Mouse (Mus musculus) midbrain, embryonic 11.5 days (tissue): Measurements from ENCODE around the gene Ikzf4. TPM values are rescaled to one million over a fixed set of nuclear protein-coding genes. Genes with fewer than 3 reads are reported as not detected.
A peak's percentile ranks its signal among the peaks of the same experiment; 100 is the strongest.
"Not testable (repeated sequence)": the region's sequence is repeated elsewhere in the genome, so short reads cannot be mapped to it uniquely, and the experiment has no call there.

Experiments used
- ATAC-seq: fragments of 200-750 bp; cut with Nextera tagmentation; 2 replicates; pipeline ENCODE4 v1.8.0; 2017; ENCODE audit warnings: moderate TSS enrichment, moderate library complexity; ENCODE audit not compliant: low FRiP score
- DNase-seq: peaks from one replicate; pipeline ENCODE4 v3.0.0; 2015; ENCODE audit warnings: low spot score; ENCODE audit errors: missing footprints
- H3K27ac ChIP-seq: fragments of 300-500 bp; sonication (generic); 2 replicates; pipeline ENCODE4 v1.5.1; 2014; ENCODE audit warnings: low read depth, low read length
- H3K27me3 ChIP-seq: fragments of 300-500 bp; sonication (generic); 2 replicates; pipeline ENCODE4 v1.6.1; 2014; ENCODE audit warnings: mild to moderate bottlenecking, low read length, moderate library complexity, mixed read lengths; ENCODE audit not compliant: control insufficient read depth, insufficient read depth
- H3K36me3 ChIP-seq: fragments of 300-500 bp; sonication (generic); 2 replicates; pipeline ENCODE4 v1.6.1; 2014; ENCODE audit warnings: mild to moderate bottlenecking, low read length, moderate library complexity, mixed read lengths; ENCODE audit not compliant: control insufficient read depth, insufficient read depth
- H3K4me1 ChIP-seq: fragments of 300-500 bp; sonication (generic); 2 replicates; pipeline ENCODE4 v1.6.1; 2014; ENCODE audit warnings: low read length; ENCODE audit not compliant: control insufficient read depth, insufficient read depth
- H3K4me2 ChIP-seq: fragments of 300-500 bp; sonication (generic); 2 replicates; pipeline ENCODE4 v1.6.1; 2014; ENCODE audit warnings: mild to moderate bottlenecking, moderate library complexity
- H3K4me3 ChIP-seq: fragments of 300-500 bp; sonication (generic); 2 replicates; pipeline ENCODE4 v1.5.1; 2014; ENCODE audit warnings: low read depth, low read length
- H3K9ac ChIP-seq: fragments of 300-500 bp; sonication (generic); 2 replicates; pipeline ENCODE4 v1.6.1; 2014; ENCODE audit warnings: low read length
- H3K9me3 ChIP-seq: fragments of 300-500 bp; sonication (generic); 2 replicates; pipeline ENCODE4 v1.6.1; 2016; ENCODE audit warnings: low read length; ENCODE audit not compliant: control insufficient read depth
- WGBS: fragments of 180-500 bp; shearing (Covaris S2); extraction: QIAGEN DNeasy Blood & Tissue Kit; methylation state at CpG from one replicate; pipeline ENCODE4 v1.1.7; 2014; 5-methylcytosine and 5-hydroxymethylcytosine counted together
- polyA plus RNA-seq: library from polyadenylated mRNA; unstranded; fragments of >200 nt; fragmentation: Nextera tagmentation; extraction: Ambion mirVana; gene quantifications from 2 replicates; pipeline ENCODE4 v1.2.1, GENCODE M21; 2014

Gene Ikzf4
- polyA plus RNA-seq, 1 experiment from 2014 or later, result 4.2 TPM

GRCm38 (mm10) chr10:128642749-128643148 is 3.0 kb downstream of the Ikzf4 start:
- WGBS, result 82% methylated on average over 6 of the region's 6 CpGs
- H3K9ac ChIP-seq, result no peak overlapping the region

DNA sequence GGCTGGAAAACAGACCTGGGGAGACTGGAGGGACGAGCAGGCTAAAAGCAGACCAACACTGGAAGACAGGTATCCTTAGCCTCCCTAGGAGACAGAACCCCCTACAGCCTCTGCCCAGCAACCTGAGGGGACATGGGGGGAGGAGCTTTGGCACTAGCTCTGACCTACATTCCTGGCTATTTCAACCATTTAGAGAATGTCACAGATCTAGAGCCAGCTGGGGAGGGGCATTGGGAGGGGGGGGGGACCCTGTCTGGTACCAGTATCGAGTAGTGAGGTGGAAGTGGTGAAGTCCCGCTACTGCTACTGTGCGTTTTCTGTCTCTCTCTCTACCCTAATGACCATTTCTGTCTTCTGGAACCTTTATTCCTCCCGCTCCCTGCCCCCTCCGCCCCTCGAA is 3.9 kb downstream of the Ikzf4 start:
- no peak overlapping the region for H3K4me3 ChIP-seq
- H3K9me3 ChIP-seq, result no peaks in the 10 kb centered on the region
- peaks cover 19% of the 10 kb centered on the region for H3K4me1 ChIP-seq
- H3K27me3 ChIP-seq, result no peaks in the 10 kb centered on the region
- H3K36me3 ChIP-seq, result peaks cover 3% of the 10 kb centered on the region
- H3K4me2 ChIP-seq, result no peak overlapping the region
- no peak overlapping the region for H3K27ac ChIP-seq
- DNase-seq (peak; percentile 65), ATAC-seq (no peak)
- no peak overlapping the region for H3K9ac ChIP-seq
- WGBS, result 81% methylated on average over 7 of the region's 7 CpGs

More at GRCm38 (mm10) chr10:128642749-128643148, 3.0 kb downstream of the Ikzf4 start:
- no peak overlapping the region for H3K4me3 ChIP-seq
- peaks cover 3% of the 10 kb centered on the region for H3K36me3 ChIP-seq
- H3K9me3 ChIP-seq, result no peaks in the 10 kb centered on the region
- no peak overlapping the region for H3K27ac ChIP-seq
- no peak overlapping the region for H3K4me2 ChIP-seq
- H3K4me1 ChIP-seq, result peaks cover 14% of the 10 kb centered on the region
- ATAC-seq (no peak), DNase-seq (peak; percentile 4)
- H3K27me3 ChIP-seq, result no peaks in the 10 kb centered on the region

- peaks cover 3% of the 10 kb centered on the region for H3K36me3 ChIP-seq
- 94% methylated on average over 15 of the region's 15 CpGs for WGBS
- no peak for ATAC-seq
- H3K9ac ChIP-seq, result no peak overlapping the region
- H3K9me3 ChIP-seq, result no peaks in the 10 kb centered on the region
- H3K27ac ChIP-seq, result no peak overlapping the region
- H3K27me3 ChIP-seq, result no peaks in the 10 kb centered on the region
- no peak overlapping the region for H3K4me3 ChIP-seq
- DNase-seq, result no peak
- peaks cover 14% of the 10 kb centered on the region for H3K4me1 ChIP-seq
- no peak overlapping the region for H3K4me2 ChIP-seq
Measured at GRCm38 (mm10) chr10:128640891-128641290, 4.9 kb downstream of the Ikzf4 start.

- DNase-seq (no peak), ATAC-seq (no peak)
- WGBS, result 91% methylated on average over 14 of the region's 14 CpGs
- no peak overlapping the region for H3K4me3 ChIP-seq
- no peaks in the 10 kb centered on the region for H3K27me3 ChIP-seq
- H3K4me1 ChIP-seq, result peaks cover 10% of the 10 kb centered on the region
- no peak overlapping the region for H3K4me2 ChIP-seq
- H3K36me3 ChIP-seq, result peaks cover 3% of the 10 kb centered on the region
- no peaks in the 10 kb centered on the region for H3K9me3 ChIP-seq
- no peak overlapping the region for H3K27ac ChIP-seq
- no peak overlapping the region for H3K9ac ChIP-seq
Measured at GRCm38 (mm10) chr10:128639999-128640398, 5.8 kb downstream of the Ikzf4 start.

DNA sequence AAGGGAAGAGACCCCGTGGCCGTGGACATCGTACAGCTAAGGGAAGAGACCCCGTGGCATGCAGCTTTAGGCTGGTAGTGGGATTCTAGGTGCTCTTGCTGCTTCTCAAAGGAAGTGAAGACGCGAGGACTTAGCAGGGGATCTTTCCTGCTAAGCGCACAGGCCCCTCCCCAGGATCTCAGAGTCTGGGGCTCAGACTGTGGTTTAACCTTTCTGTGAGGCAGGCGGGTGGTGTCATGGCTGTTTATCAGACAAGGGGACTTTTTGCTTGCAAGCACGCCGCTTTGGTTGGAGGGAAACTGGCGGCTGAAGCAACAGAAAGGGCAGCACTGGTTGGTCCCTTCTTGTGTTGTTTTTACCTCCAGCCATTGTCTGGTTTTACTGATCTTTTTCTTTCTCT is 8.8 kb downstream of the Ikzf4 start:
- no peak overlapping the region for H3K27ac ChIP-seq
- 7% methylated on average over 11 of the region's 11 CpGs for WGBS
- no peak overlapping the region for H3K4me3 ChIP-seq

GRCm38 (mm10) chr10:128636561-128636960 is 9.2 kb downstream of the Ikzf4 start:
- no peak overlapping the region for H3K27ac ChIP-seq
- H3K9me3 ChIP-seq, result no peaks in the 10 kb centered on the region
- ATAC-seq, result peak; percentile 33
- no peak overlapping the region for H3K4me3 ChIP-seq
- DNase-seq, result peak; percentile 76
- H3K36me3 ChIP-seq, result peaks cover 3% of the 10 kb centered on the region
- no peak overlapping the region; the same call in 1 of the 2 replicates for H3K4me2 ChIP-seq
- H3K4me1 ChIP-seq, result peaks cover 6% of the 10 kb centered on the region
- 48% methylated on average over 6 of the region's 6 CpGs for WGBS
- H3K9ac ChIP-seq, result no peak overlapping the region; the same call in 1 of the 2 replicates
- H3K27me3 ChIP-seq, result no peaks in the 10 kb centered on the region

More for the DNA sequence above, 8.8 kb downstream of the Ikzf4 start:
- Histone ChIP-seq H3K4me2 (peak overlapping the region; percentile 17; the same call in 1 of the 2 replicates), H3K36me3 (peaks cover 3% of the 10 kb centered on the region), H3K27me3 (no peaks in the 10 kb centered on the region), H3K9ac (peak overlapping the region; percentile 37; the same call in 1 of the 2 replicates), H3K4me1 (peaks cover 6% of the 10 kb centered on the region), H3K9me3 (no peaks in the 10 kb centered on the region)
- ATAC-seq (peak; percentile 27), DNase-seq (peak; percentile 89)

- H3K27ac ChIP-seq, result no peak overlapping the region
- no peak overlapping the region for H3K9ac ChIP-seq
- H3K27me3 ChIP-seq, result no peaks in the 10 kb centered on the region
- ATAC-seq (no peak), DNase-seq (peak; percentile 73)
- peaks cover 3% of the 10 kb centered on the region for H3K36me3 ChIP-seq
- H3K9me3 ChIP-seq, result no peaks in the 10 kb centered on the region
- H3K4me1 ChIP-seq, result peaks cover 6% of the 10 kb centered on the region
- no peak overlapping the region for H3K4me2 ChIP-seq
- H3K4me3 ChIP-seq, result no peak overlapping the region
- WGBS, result 94% methylated on average over 13 of the region's 13 CpGs
Measured at GRCm38 (mm10) chr10:128635697-128636096, 10.1 kb downstream of the Ikzf4 start.

- no peak overlapping the region for H3K27ac ChIP-seq
- H3K4me3 ChIP-seq, result no peak overlapping the region
- H3K4me1 ChIP-seq, result no peaks in the 10 kb centered on the region
- DNase-seq (peak; percentile 47), ATAC-seq (no peak)
- H3K36me3 ChIP-seq, result no peaks in the 10 kb centered on the region; the same call in 1 of the 2 replicates
- no peak overlapping the region for H3K4me2 ChIP-seq
- no peak overlapping the region for H3K9ac ChIP-seq
- 22% methylated on average over 6 of the region's 6 CpGs for WGBS
- no peaks in the 10 kb centered on the region for H3K27me3 ChIP-seq
- H3K9me3 ChIP-seq, result no peaks in the 10 kb centered on the region
Measured at GRCm38 (mm10) chr10:128631571-128631970, 14.2 kb downstream of the Ikzf4 start.

GRCm38 (mm10) chr10:128630306-128630705 is 15.5 kb downstream of the Ikzf4 start:
- not testable (repeated sequence) for H3K27ac ChIP-seq, ATAC-seq, H3K9me3 ChIP-seq, H3K36me3 ChIP-seq, H3K4me1 ChIP-seq, H3K27me3 ChIP-seq, H3K4me2 ChIP-seq, H3K9ac ChIP-seq, H3K4me3 ChIP-seq
- peak; percentile 56 for DNase-seq
- WGBS, result 80% methylated on average over 5 of the region's 5 CpGs
